Comparison of ENCODE assay signal across 7 mouse cellular contexts in genomic region chr2:166305044-166306002, GRCm38 (mm10).
A peak's percentile ranks its signal among the peaks of the same experiment; 100 is the strongest.
DNase-seq lines count a peak whose midpoint lies in the region; ATAC-seq and TF ChIP-seq lines count a peak whose summit lies in the region.

No protein-coding gene starts in this region.

- no peak overlapping the region for H3K27ac ChIP-seq in embryonic facial prominence, embryonic 14.5 days (replicated peaks; ENCODE audit: low read depth, low read length)
- H3K27ac ChIP-seq in intestine, embryonic 15.5 days: peak overlapping the region; percentile 56
- no peak overlapping the region for H3K27ac ChIP-seq in neural tube, embryonic 14.5 days (ENCODE audit: low read depth, low read length)
- H3K27ac ChIP-seq in gastrocnemius, adult 2 months: no peak overlapping the region

- no peak for TF ChIP-seq CTCF in gastrocnemius, adult 2 months (IDR thresholded peaks at IDR 0.05)

- peaks cover 12% of the 10 kb centered on the region for H3K4me1 ChIP-seq in embryonic facial prominence, embryonic 14.5 days (ENCODE audit: control insufficient read depth, insufficient read depth, low read length)
- H3K4me1 ChIP-seq in intestine, embryonic 15.5 days (replicated peaks): peaks cover 8% of the 10 kb centered on the region
- H3K4me1 ChIP-seq in neural tube, embryonic 14.5 days (ENCODE audit: control insufficient read depth, insufficient read depth, low read length): peaks cover 13% of the 10 kb centered on the region; the same call in 1 of the 2 replicates

- intact Hi-C loops in gastrocnemius, adult 2 months (cut with DNase I): no loop called here

- ATAC-seq in embryonic facial prominence, embryonic 14.5 days (ENCODE audit: low read depth): peak; percentile 53; the same call in 1 of the 2 replicates
- peak; percentile 28; the same call in 1 of the 2 replicates for ATAC-seq in intestine, embryonic 15.5 days
- ATAC-seq in neural tube, embryonic 14.5 days (ENCODE audit: low read depth): peak; percentile 54; the same call in 1 of the 2 replicates

- no peak overlapping the region for H3K4me2 ChIP-seq in embryonic facial prominence, embryonic 14.5 days (ENCODE audit: low read depth, low read length)
- H3K4me2 ChIP-seq in intestine, embryonic 15.5 days (replicated peaks): no peak overlapping the region
- H3K4me2 ChIP-seq in neural tube, embryonic 14.5 days (ENCODE audit: low read depth, low read length): no peak overlapping the region

- peak; percentile 29 to 41 for DNase-seq in layer of hippocampus, postnatal 14 days (ENCODE audit: low spot score in 2 of 2)
- DNase-seq in layer of hippocampus, adult 9-10 months (ENCODE audit: low spot score): no peak
- peak; percentile 73 for DNase-seq in embryonic facial prominence, embryonic 14.5 days (ENCODE audit: low spot score)
- DNase-seq in gastrocnemius, postnatal 10 days: no peak
- no peak for DNase-seq in gastrocnemius, adult 2 months

- H3K9ac ChIP-seq in embryonic facial prominence, embryonic 14.5 days (ENCODE audit: low read depth, low read length): no peak overlapping the region
- H3K9ac ChIP-seq in intestine, embryonic 15.5 days: no peak overlapping the region; the same call in 1 of the 2 replicates
- H3K9ac ChIP-seq in neural tube, embryonic 14.5 days (replicated peaks; ENCODE audit: low read depth, low read length): no peak overlapping the region

- H3K27me3 ChIP-seq in embryonic facial prominence, embryonic 14.5 days (replicated peaks; ENCODE audit: control insufficient read depth, insufficient read depth, low read length): no peaks in the 10 kb centered on the region
- H3K27me3 ChIP-seq in intestine, embryonic 15.5 days (replicated peaks): no peaks in the 10 kb centered on the region
- H3K27me3 ChIP-seq in neural tube, embryonic 14.5 days (ENCODE audit: control insufficient read depth, insufficient read depth, low read length): no peaks in the 10 kb centered on the region

- no peaks in the 10 kb centered on the region for H3K36me3 ChIP-seq in embryonic facial prominence, embryonic 14.5 days (ENCODE audit: control insufficient read depth, insufficient read depth, low read length)
- no peaks in the 10 kb centered on the region for H3K36me3 ChIP-seq in intestine, embryonic 15.5 days
- H3K36me3 ChIP-seq in neural tube, embryonic 14.5 days (ENCODE audit: control insufficient read depth, insufficient read depth, low read length): no peaks in the 10 kb centered on the region

- H3K9me3 ChIP-seq in embryonic facial prominence, embryonic 14.5 days (ENCODE audit: control insufficient read depth, low read length): no peaks in the 10 kb centered on the region; the same call in 1 of the 2 replicates
- H3K9me3 ChIP-seq in intestine, embryonic 15.5 days: no peaks in the 10 kb centered on the region
- H3K9me3 ChIP-seq in neural tube, embryonic 14.5 days (ENCODE audit: control insufficient read depth, low read length): no peaks in the 10 kb centered on the region

- WGBS in embryonic facial prominence, embryonic 14.5 days: 71% methylated on average over 30 of the region's 30 CpGs
- 62% methylated on average over 30 of the region's 30 CpGs for WGBS in intestine, embryonic 15.5 days
- 51% methylated on average over 30 of the region's 30 CpGs for WGBS in neural tube, embryonic 14.5 days

- H3K4me3 ChIP-seq in embryonic facial prominence, embryonic 14.5 days (ENCODE audit: low read depth, low read length): no peak overlapping the region
- no peak overlapping the region for H3K4me3 ChIP-seq in intestine, embryonic 15.5 days (replicated peaks)
- H3K4me3 ChIP-seq in neural tube, embryonic 14.5 days (ENCODE audit: low read depth, low read length): no peak overlapping the region
- H3K4me3 ChIP-seq in gastrocnemius, adult 2 months: no peak overlapping the region

Comparison
In these comparisons a context has a peak if more than half of its experiments do, and no peak if none do; other contexts are left out.
1. DNase-seq: peak in layer of hippocampus, postnatal 14 days (2 of 2) and embryonic facial prominence, embryonic 14.5 days (single experiment); none in layer of hippocampus, adult 9-10 months (single experiment), gastrocnemius, postnatal 10 days (single experiment) and gastrocnemius, adult 2 months (single experiment).
2. Peak in every context shown above with its lines, with median percentiles within 50 percentile points of each other: ATAC-seq.